Mouse (Mus musculus) Patski (cell line): ENCODE results near the gene Gm20388. TPM values are rescaled to one million over a fixed set of nuclear protein-coding genes. Genes with fewer than 3 reads are reported as not detected.

Experiments
- ATAC-seq: fragments of 100-300 bp; one replicate; pipeline ENCODE4 v1.8.0; 2021
- CTCF ChIA-PET: fragments of 350-600 bp; sonication (Branson Sonifier 250); formaldehyde crosslinking; loops from one replicate; lab custom pipeline; 2022; ENCODE audit warnings: inconsistent platforms; lab: Charles Lee
- POLR2A ChIA-PET: fragments of 350-600 bp; sonication (Branson Sonifier 250); formaldehyde crosslinking; loops from one replicate; lab custom pipeline; 2022; ENCODE audit warnings: antibody characterized with exemption, inconsistent platforms; lab: Charles Lee
- DNase-seq: peaks from one replicate; pipeline ENCODE4 v3.0.0-alpha.2; 2011; ENCODE audit warnings: low read depth, low spot score
- H3K27me3 ChIP-seq: fragments of 371-371 bp; one replicate; pipeline ENCODE4 v1.5.1; 2021
- CTCF ChIP-seq: fragments of 100-300 bp; IDR thresholded peaks from one replicate; pipeline ENCODE4 v1.5.1; 2021
- in situ Hi-C: fragments of 300-500 bp; cut with MboI; formaldehyde crosslinking; loops from 3 replicates; pipeline ENCODE4 v1.11.1; 2018; ENCODE audit warnings: low pct_unique_long_range_greater_than_20kb, mixed read lengths
- polyA plus RNA-seq: library from polyadenylated mRNA; unstranded; gene quantifications from one replicate; pipeline ENCODE4 v1.2.3, GENCODE M21; 2021

Gm20388 gene
- polyA plus RNA-seq, 1 experiment from 2014 or later, result 86.7 TPM

DNA sequence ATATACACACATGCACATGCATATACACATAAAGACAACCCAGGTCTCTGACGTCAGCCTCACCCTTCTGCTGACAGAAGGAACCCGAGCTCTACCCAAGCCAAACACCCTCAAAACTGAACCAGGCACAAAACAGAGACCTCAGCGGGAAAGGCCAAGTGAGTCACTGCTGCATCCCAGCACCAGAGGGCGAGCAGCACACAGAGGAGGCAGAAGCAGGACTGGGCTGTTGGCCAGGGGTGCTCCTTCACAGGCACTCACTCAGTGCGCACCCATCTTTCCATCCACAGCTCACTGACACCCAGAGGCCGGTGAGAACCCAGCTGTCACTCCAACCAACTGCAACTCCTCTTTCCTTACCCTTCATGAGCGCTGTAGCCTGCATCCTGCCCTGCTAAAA lies 1907.6 kb downstream of the Gm20388 start:
- CTCF ChIA-PET, result interaction anchor here (1.1 kb wide), 1 partner anchor 9 kb away, joined by 4 read pairs; no protein-coding TSS in a partner anchor
- in situ Hi-C loops, result no loop called here

DNA sequence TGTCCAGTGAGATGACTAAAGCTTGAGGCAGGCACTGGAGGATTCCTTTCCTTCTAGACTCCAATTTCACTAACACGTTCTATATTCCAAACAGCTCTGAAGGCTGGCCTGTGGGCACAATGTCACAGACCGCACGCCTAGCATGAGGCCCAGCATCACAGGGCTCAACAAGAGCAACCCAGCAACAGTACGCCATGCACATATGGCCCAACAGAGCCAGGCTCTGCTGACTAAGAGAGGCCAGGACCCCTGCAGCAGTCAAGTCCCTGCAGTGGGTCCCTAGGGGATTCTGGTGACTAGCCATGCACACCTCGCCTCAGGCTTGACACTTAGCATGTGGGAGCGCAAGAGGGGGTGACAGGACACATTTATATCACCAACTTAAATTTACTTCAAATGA lies 1910.2 kb downstream of the Gm20388 start:
- ChIA-PET POLR2A (no interaction called here), CTCF (interaction anchor here (1.9 kb wide), 1 partner anchor 11 kb away, joined by 6 read pairs; no protein-coding TSS in a partner anchor)
- no peaks in the 10 kb centered on the region for H3K27me3 ChIP-seq
- TF ChIP-seq CTCF, result no peak
- no peak for ATAC-seq
- in situ Hi-C loops, result no loop called here
- DNase-seq, result no peak

More for the DNA sequence above, 1907.6 kb downstream of the Gm20388 start:
- DNase-seq (no peak), ATAC-seq (no peak)
- POLR2A ChIA-PET, result interaction anchor here (0.7 kb wide), 1 partner anchor 17 kb away, joined by 3 read pairs; no protein-coding TSS in a partner anchor
- TF ChIP-seq CTCF, result no peak
- no peaks in the 10 kb centered on the region for H3K27me3 ChIP-seq

DNA sequence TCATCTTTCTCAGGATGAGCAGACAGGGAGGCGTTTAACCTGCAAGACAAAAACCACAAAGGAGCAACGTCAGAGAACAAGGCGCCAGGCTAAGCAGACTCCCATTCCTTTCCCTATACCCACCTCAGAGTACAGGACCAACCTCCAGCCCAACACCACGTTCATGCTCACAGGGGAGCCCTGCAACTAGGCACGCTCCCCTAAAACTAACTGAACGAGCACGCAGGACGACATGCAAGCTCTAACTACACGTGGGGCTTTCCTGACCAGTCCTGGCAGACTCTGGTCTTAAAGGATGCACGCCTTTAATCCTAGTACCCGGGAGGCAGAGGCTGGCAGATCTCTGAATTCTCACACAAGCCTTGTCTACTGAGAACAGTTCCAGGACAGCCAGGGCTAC lies 1910.7 kb downstream of the Gm20388 start:
- ATAC-seq (no peak), DNase-seq (no peak)
- POLR2A ChIA-PET, result no interaction called here
- CTCF ChIA-PET, result interaction anchor here (1.9 kb wide), 1 partner anchor 10 kb away, joined by 6 read pairs; no protein-coding TSS in a partner anchor
- H3K27me3 ChIP-seq, result no peaks in the 10 kb centered on the region
- TF ChIP-seq CTCF, result no peak
- in situ Hi-C loops, result no loop called here

DNA sequence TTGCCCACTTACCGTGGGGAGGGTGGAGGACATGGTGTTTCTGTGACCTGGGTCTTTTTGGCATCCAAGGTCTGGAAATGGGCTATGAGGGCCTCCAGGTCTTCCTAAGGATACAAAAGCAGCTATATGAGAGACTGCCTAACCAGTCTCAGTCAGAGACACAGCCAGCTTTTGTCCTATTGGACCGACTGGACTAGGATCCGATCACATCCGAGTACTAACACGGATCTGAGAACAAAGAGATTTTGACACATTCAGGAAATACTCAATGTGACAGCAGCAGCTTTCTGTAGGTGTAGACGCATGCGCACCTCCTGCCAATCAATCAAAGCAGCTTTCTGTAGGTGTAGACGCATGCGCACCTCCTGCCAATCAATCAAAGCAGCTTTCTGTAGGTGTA lies 1911.1 kb downstream of the Gm20388 start:
- H3K27me3 ChIP-seq, result no peaks in the 10 kb centered on the region
- ChIA-PET POLR2A (no interaction called here), CTCF (no interaction called here)
- in situ Hi-C loops, result no loop called here
- ATAC-seq, result no peak
- no peak for TF ChIP-seq CTCF
- no peak for DNase-seq

DNA sequence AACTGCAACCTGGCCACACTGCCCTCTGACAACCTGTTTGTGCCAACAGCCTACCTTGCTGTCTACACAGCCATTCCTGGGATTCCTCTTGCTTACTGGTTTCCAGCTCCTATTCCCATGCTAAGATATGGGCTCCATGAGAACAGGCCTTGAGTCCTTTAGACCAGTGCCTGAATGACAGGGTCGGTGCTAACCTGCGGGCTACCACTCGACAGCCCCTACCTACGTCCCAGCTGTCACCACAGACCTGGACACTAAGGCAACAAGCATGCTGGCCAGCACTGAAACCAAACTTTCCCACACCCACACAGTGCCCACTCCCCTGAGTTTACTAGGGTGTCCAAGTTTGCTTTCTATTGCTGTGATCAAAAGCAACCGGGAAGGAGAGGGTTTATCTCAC lies 1917.1 kb downstream of the Gm20388 start:
- no peak for DNase-seq
- TF ChIP-seq CTCF, result no peak
- ChIA-PET POLR2A (no interaction called here), CTCF (interaction anchor here (1.2 kb wide), 1 partner anchor 10 kb away, joined by 4 read pairs; no protein-coding TSS in a partner anchor)
- in situ Hi-C loops, result no loop called here
- ATAC-seq, result no peak
- no peaks in the 10 kb centered on the region for H3K27me3 ChIP-seq

DNA sequence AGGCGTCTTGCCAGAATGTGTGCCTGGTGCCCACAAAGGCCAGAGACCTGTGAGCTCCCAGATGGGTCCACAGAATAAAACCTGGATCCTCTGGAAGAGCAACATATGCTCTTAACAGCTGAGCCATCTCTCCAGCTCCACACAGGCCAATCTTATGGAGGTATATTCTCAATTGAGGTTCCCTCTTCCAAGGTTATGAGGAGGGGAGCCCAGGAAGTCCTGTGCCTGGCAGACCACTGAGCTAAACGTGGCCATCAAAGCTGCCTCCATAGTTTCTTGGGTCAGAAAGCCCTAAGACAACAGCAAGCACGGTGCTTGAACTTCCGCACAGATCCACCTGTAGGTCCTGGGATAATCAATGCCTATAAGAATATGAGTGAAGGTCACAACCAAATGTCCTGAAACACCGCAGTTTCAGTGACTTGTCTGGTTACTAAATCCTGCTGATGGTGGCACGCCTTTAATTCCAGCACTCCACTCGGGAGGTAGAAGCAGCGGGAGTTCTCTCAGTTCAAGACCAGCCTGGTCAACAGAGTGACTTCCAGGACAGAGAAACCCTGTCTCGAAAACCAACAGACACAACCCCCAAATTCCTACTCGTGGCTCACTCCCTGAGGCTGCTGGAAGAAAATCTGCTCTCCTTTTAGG lies 1917.9 kb downstream of the Gm20388 start:
- no peak for TF ChIP-seq CTCF
- ChIA-PET POLR2A (no interaction called here), CTCF (interaction anchor here (1.2 kb wide), 1 partner anchor 10 kb away, joined by 4 read pairs; no protein-coding TSS in a partner anchor)
- DNase-seq (no peak), ATAC-seq (no peak)
- no peaks in the 10 kb centered on the region for H3K27me3 ChIP-seq
- in situ Hi-C loops, result no loop called here

DNA sequence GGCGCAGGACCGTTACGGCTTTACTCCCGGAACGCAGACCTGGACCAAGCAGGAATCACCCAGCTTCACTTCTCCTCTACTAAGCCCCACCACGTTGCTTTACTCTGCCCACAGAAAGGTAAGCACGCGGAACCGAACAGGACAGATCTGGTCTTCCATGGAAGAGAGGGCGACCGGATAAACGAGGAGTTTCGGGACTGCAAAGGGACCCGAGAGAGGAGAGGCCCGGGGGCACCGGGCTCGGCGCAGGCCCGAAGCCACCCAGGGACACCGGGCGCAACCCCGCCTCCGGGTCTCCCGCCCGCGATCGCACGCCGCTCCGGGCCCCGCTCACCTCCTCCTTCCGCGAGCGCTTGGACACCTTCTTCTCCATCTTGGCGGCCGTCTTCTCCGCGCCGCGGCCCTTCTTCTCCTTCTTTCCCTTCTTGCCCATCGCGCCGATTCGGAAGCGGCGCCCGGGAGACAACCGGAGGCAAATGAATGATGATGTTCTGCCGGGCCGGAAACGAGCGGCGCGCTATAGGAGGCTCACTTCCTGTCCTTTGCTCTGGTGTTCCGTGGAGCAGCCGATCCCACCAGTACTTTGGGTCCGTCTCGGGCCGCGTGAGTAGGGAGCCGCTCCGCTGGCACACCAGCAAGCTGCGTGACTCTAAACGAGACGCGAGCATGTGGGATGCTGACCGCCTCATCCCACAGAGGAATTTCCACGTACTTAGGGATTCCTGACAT lies 1918.6 kb downstream of the Gm20388 start, which contains the start of gene Klhdc4:
TSS of gene Klhdc4 (minus strand) at position 522 of the 729 bp plus-strand sequence.
- H3K27me3 ChIP-seq, result no peaks in the 10 kb centered on the region
- ChIA-PET CTCF (interaction anchor here (1.1 to 1.2 kb wide), 2 partner anchors 78 to 80 kb away, joined by 3 read pairs; no protein-coding TSS in a partner anchor), POLR2A (no interaction called here)
- TF ChIP-seq CTCF, result no peak
- ATAC-seq (peak; percentile 87), DNase-seq (peak; percentile 44)
- in situ Hi-C loops, result no loop called here

DNA sequence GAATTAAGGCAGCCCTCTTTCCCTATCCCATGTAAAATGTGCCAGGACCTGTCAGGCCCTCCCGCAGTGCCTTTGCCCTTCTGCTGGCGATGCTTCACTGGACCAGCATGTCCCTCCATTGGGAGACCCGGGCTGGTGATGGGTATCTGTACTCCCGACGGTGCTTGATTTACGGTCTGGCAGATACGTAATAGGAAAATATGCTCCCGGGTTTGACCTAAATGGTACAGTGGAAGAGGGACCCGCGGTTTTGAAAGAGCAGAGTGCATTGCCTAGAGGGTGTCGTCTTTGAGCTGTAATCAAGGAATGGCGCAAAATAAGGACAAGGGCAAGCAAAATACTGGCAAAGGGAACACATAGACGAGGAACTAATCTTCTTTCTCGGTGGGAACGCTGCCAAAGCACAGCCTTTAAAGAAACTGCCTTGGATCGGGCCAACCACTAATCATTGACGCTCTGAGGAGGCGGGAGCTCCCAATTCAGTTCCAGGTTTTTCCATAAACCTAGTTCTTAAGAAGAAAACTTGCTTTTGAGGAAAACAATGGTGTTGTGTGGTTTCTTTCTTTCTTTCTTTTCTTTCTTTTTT lies 1919.2 kb downstream of the Gm20388 start:
- ATAC-seq (peak; percentile 47), DNase-seq (no peak)
- in situ Hi-C loops, result no loop called here
- TF ChIP-seq CTCF, result no peak
- POLR2A ChIA-PET, result interaction anchor here (0.5 kb wide), 1 partner anchor 38 kb away, joined by 3 read pairs; no protein-coding TSS in a partner anchor
- CTCF ChIA-PET, result interaction anchor here (1.0 to 2.4 kb wide), 5 partner anchors 19 to 135 kb away, joined by 3 to 5 read pairs (median 3); no protein-coding TSS in a partner anchor
- H3K27me3 ChIP-seq, result no peaks in the 10 kb centered on the region

DNA sequence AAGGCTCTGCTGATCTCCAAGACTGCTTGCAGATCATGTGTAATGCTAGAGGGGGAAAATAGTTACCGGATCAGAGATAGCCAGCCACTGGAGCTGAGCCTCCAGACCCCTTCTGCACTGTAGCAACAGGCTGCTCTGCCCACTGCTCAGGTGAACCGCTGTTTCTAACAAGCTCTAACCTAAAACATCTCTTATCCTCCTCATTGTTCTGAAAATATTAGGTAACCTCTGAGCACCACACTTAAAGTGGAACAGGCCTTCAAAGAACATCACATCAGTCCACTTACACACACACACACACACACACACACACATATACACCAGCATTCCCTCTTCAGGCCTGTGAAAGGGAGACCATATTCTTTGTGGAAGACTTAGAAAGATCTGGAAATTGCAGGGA lies 1921.4 kb downstream of the Gm20388 start:
- POLR2A ChIA-PET, result interaction anchor here (0.6 kb wide), 1 partner anchor 99 kb away, joined by 3 read pairs; no protein-coding TSS in a partner anchor
- no peak for TF ChIP-seq CTCF
- CTCF ChIA-PET, result interaction anchor here (0.7 to 2.4 kb wide), 8 partner anchors 10 to 229 kb away, joined by 3 to 27 read pairs (median 6); no protein-coding TSS in a partner anchor
- H3K27me3 ChIP-seq, result no peaks in the 10 kb centered on the region
- DNase-seq (no peak), ATAC-seq (no peak)
- in situ Hi-C loops, result no loop called here

DNA sequence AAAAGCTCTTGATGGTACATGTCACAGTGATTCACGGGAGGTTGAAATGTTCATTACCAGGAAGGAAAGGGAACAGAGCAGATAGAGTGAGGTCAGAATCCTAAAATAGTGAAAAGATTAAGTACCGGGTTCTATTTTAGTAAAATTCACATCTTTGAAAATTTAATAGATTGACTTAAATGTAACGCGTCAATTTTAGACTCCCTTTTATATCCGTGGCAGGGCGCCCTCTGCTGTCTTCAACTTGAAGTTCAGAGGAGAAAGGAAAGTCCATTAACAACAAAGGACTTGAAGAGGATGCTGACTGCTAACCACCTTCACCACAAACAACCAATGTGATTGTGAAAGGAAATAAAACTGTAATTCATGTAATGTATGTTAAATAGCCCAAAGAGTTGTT lies 1921.9 kb downstream of the Gm20388 start:
- in situ Hi-C loops, result no loop called here
- peak; percentile 66 for TF ChIP-seq CTCF
- POLR2A ChIA-PET, result no interaction called here
- CTCF ChIA-PET, result interaction anchor here (0.7 to 2.4 kb wide), 7 partner anchors 10 to 115 kb away, joined by 3 to 27 read pairs (median 6); no protein-coding TSS in a partner anchor
- H3K27me3 ChIP-seq, result no peaks in the 10 kb centered on the region
- ATAC-seq (no peak), DNase-seq (no peak)
